ENCODE assay signal across 9 mouse cellular contexts in genomic region chr9:75624983-75625555, GRCm38 (mm10). TPM values are rescaled to one million over a fixed set of nuclear protein-coding genes. Genes with fewer than 3 reads are reported as not detected.
DNase-seq lines count a peak whose midpoint lies in the region; ATAC-seq and TF ChIP-seq lines count a peak whose summit lies in the region.
"Had no signal": no experiment of that assay in that cellular context is flagged by ENCODE, and none has a peak within 500 bp of the region (broad histone marks: within the 10 kb centered on the region; RNA-seq: fewer than 3 reads in every experiment).

No protein-coding gene starts in this region.

- TF ChIP-seq EP300 in ES-Bruce4 (IDR thresholded peaks at IDR 0.05; ENCODE audit: insufficient read depth, low read depth, low read length): no peak

- no peaks in the 10 kb centered on the region for H3K9me3 ChIP-seq in heart, embryonic 13.5 days
- no peaks in the 10 kb centered on the region for H3K9me3 ChIP-seq in ES-Bruce4 (replicated peaks; ENCODE audit: control insufficient read depth, insufficient read depth, low read length, poor library complexity, severe bottlenecking)
- H3K9me3 ChIP-seq in forebrain, embryonic 13.5 days (replicated peaks): peaks cover 3% of the 10 kb centered on the region; the same call in 1 of the 2 replicates
- no peaks in the 10 kb centered on the region for H3K9me3 ChIP-seq in liver, embryonic 15.5 days (replicated peaks)

- peak overlapping the region; percentile 95 for H3K9ac ChIP-seq in heart, embryonic 13.5 days
- peak overlapping the region; percentile 90 for H3K9ac ChIP-seq in ES-Bruce4 (ENCODE audit: low read depth, poor library complexity, severe bottlenecking)
- H3K9ac ChIP-seq in forebrain, embryonic 13.5 days: peak overlapping the region; percentile 88
- no peak overlapping the region for H3K9ac ChIP-seq in liver, embryonic 15.5 days

- peak overlapping the region; percentile 90 for H3K4me2 ChIP-seq in heart, embryonic 13.5 days
- peak overlapping the region; percentile 80 for H3K4me2 ChIP-seq in forebrain, embryonic 13.5 days
- H3K4me2 ChIP-seq in liver, embryonic 15.5 days: peak overlapping the region; percentile 74

- H3K27ac ChIP-seq in heart, embryonic 13.5 days (replicated peaks): peak overlapping the region; percentile 72
- no peak overlapping the region for H3K27ac ChIP-seq in ES-Bruce4 (ENCODE audit: insufficient read depth, low read length)
- H3K27ac ChIP-seq in forebrain, embryonic 13.5 days: peak overlapping the region; percentile 86
- no peak overlapping the region for H3K27ac ChIP-seq in liver, embryonic 15.5 days (replicated peaks)

- peak overlapping the region; percentile 85 for H3K4me3 ChIP-seq in heart, embryonic 13.5 days
- peak overlapping the region; percentile 79 for H3K4me3 ChIP-seq in ES-Bruce4 (ENCODE audit: low read depth, low read length)
- H3K4me3 ChIP-seq in forebrain, embryonic 13.5 days: peak overlapping the region; percentile 77
- peak overlapping the region; percentile 56 for H3K4me3 ChIP-seq in liver, embryonic 15.5 days (replicated peaks)

- no peak for DNase-seq in heart, adult 18-20 months
- no peak for DNase-seq in left cerebral cortex, adult 11 months (ENCODE audit: low spot score)
- no peak for DNase-seq in ovary, adult 18-20 months (ENCODE audit: low spot score)
- no peak for DNase-seq in thymus, postnatal 4 days

- no peak for ATAC-seq in heart, embryonic 13.5 days (ENCODE audit: extremely low read depth, insufficient number of reproducible peaks, low FRiP score, low TSS enrichment)
- peak; percentile 17 for ATAC-seq in forebrain, embryonic 13.5 days
- ATAC-seq in liver, embryonic 15.5 days (ENCODE audit: insufficient read depth): peak; percentile 36

- peaks cover 7% of the 10 kb centered on the region; the same call in 1 of the 2 replicates for H3K4me1 ChIP-seq in heart, embryonic 13.5 days
- no peaks in the 10 kb centered on the region for H3K4me1 ChIP-seq in ES-Bruce4 (ENCODE audit: control insufficient read depth, insufficient read depth, low read length)
- 0 out of 2 replicates have a peak, but pooled peaks cover 7% of the 10 kb centered on the region for H3K4me1 ChIP-seq in forebrain, embryonic 13.5 days
- H3K4me1 ChIP-seq in liver, embryonic 15.5 days (replicated peaks): no peaks in the 10 kb centered on the region; the same call in 1 of the 2 replicates

- no peaks in the 10 kb centered on the region for H3K36me3 ChIP-seq in heart, embryonic 13.5 days
- H3K36me3 ChIP-seq in ES-Bruce4 (ENCODE audit: control insufficient read depth, insufficient read depth, low read length, poor library complexity, severe bottlenecking): no peaks in the 10 kb centered on the region
- no peaks in the 10 kb centered on the region for H3K36me3 ChIP-seq in forebrain, embryonic 13.5 days (ENCODE audit: poor library complexity, severe bottlenecking)
- no peaks in the 10 kb centered on the region for H3K36me3 ChIP-seq in liver, embryonic 15.5 days (replicated peaks)

- no peak for TF ChIP-seq POLR2A in ES-Bruce4 (IDR thresholded peaks at IDR 0.05; ENCODE audit: insufficient read depth, low read length)

- peaks cover 15% of the 10 kb centered on the region for H3K27me3 ChIP-seq in heart, embryonic 13.5 days (replicated peaks)
- no peaks in the 10 kb centered on the region; the same call in 1 of the 2 replicates for H3K27me3 ChIP-seq in ES-Bruce4 (ENCODE audit: control insufficient read depth, insufficient read depth, low read length, poor library complexity, severe bottlenecking)
- 0 out of 2 replicates have a peak, but pooled peaks cover 3% of the 10 kb centered on the region for H3K27me3 ChIP-seq in forebrain, embryonic 13.5 days
- H3K27me3 ChIP-seq in liver, embryonic 15.5 days: peaks cover 40% of the 10 kb centered on the region

- 13% methylated on average over 18 of the region's 18 CpGs for WGBS in heart, embryonic 13.5 days
- WGBS in forebrain, embryonic 13.5 days: 12% methylated on average over 18 of the region's 18 CpGs
- 15% methylated on average over 18 of the region's 18 CpGs for WGBS in liver, embryonic 15.5 days (ENCODE audit: insufficient replicate concordance)

- no peak for TF ChIP-seq CTCF in ES-Bruce4 (IDR thresholded peaks at IDR 0.05; ENCODE audit: low read depth, low read length)

RNA-seq across cellular contexts. Expression of gene Lysmd2, which starts 0.5 kb away (rescaled TPM):
- 16.2 and 16.9 TPM in 2 replicates for polyA plus RNA-seq in heart, embryonic 13.5 days (2015; fragmentation: Nextera tagmentation; extraction: Ambion mirVana)
- total RNA-seq in heart, adult 18-20 months (2021): 10 to 100 TPM in 1 of 2 experiments, 1 to 10 TPM in 1; 9.9 to 11.9 TPM
- polyA plus RNA-seq in ES-Bruce4 (2011; ENCODE audit: insufficient read depth, insufficient read length, low read depth, missing spikeins): 7.0 and 8.3 TPM in 2 replicates
- polyA plus RNA-seq in forebrain, embryonic 13.5 days (2015; fragmentation: Nextera tagmentation; extraction: Ambion mirVana): 16.0 and 16.3 TPM in 2 replicates
- 1.8 and 2.1 TPM in 2 replicates for polyA plus RNA-seq in liver, embryonic 15.5 days (2015; fragmentation: Nextera tagmentation; extraction: Ambion mirVana)

RNA-seq across cellular contexts. Expression of gene Tmod2, which starts 13.9 kb away (rescaled TPM):
- polyA plus RNA-seq in heart, embryonic 13.5 days (2015; fragmentation: Nextera tagmentation; extraction: Ambion mirVana): 4.7 and 5.0 TPM in 2 replicates
- total RNA-seq in heart, adult 18-20 months (2021): 1 to 10 TPM; 3.1 to 4.3 TPM
- 7.3 and 8.9 TPM in 2 replicates for polyA plus RNA-seq in ES-Bruce4 (2011; ENCODE audit: insufficient read depth, insufficient read length, low read depth, missing spikeins)
- 143 and 157 TPM in 2 replicates for polyA plus RNA-seq in forebrain, embryonic 13.5 days (2015; fragmentation: Nextera tagmentation; extraction: Ambion mirVana)
- polyA plus RNA-seq in liver, embryonic 15.5 days (2015; fragmentation: Nextera tagmentation; extraction: Ambion mirVana): 0.32 and 0.54 TPM in 2 replicates

RNA-seq across cellular contexts. Expression of gene Scg3, which starts 58.8 kb away (rescaled TPM):
- polyA plus RNA-seq in heart, embryonic 13.5 days (2015; fragmentation: Nextera tagmentation; extraction: Ambion mirVana): 0.47 and 0.53 TPM in 2 replicates
- total RNA-seq in heart, adult 18-20 months (2021): under 1 TPM; 0.17 to 0.33 TPM
- polyA plus RNA-seq in ES-Bruce4 (2011; ENCODE audit: insufficient read depth, insufficient read length, low read depth, missing spikeins): not detected in 2 replicates
- 89.4 and 106 TPM in 2 replicates for polyA plus RNA-seq in forebrain, embryonic 13.5 days (2015; fragmentation: Nextera tagmentation; extraction: Ambion mirVana)
- polyA plus RNA-seq in liver, embryonic 15.5 days (2015; fragmentation: Nextera tagmentation; extraction: Ambion mirVana): not detected in 2 replicates
- total RNA-seq: neutrophil, adult 5-6 weeks had no signal

Comparison
In these comparisons a context has a peak if more than half of its experiments do, and no peak if none do; other contexts are left out.
1. H3K27ac ChIP-seq: peak in heart, embryonic 13.5 days (single experiment) and forebrain, embryonic 13.5 days (single experiment); none in ES-Bruce4 (single experiment) and liver, embryonic 15.5 days (single experiment).
2. RNA of gene Tmod2, which starts 13.9 kb away (polyA plus RNA-seq): 143 to 157 TPM in forebrain, embryonic 13.5 days; 7.3 to 8.9 TPM in ES-Bruce4, 4.7 to 5.0 TPM in heart, embryonic 13.5 days and 0.32 to 0.54 TPM in liver, embryonic 15.5 days; every median in the first group is over 10 times any median in the second.
3. RNA of gene Scg3, which starts 58.8 kb away (polyA plus RNA-seq): 89.4 to 106 TPM in forebrain, embryonic 13.5 days; 0.47 to 0.53 TPM in heart, embryonic 13.5 days, not detected in ES-Bruce4 and not detected in liver, embryonic 15.5 days; every median in the first group is over 10 times any median in the second.
4. Peak in every context shown above with its lines, with median percentiles within 50 percentile points of each other: H3K4me2 ChIP-seq and H3K4me3 ChIP-seq.